Mouse (Mus musculus) thymus, adult 2 months (tissue): ENCODE data around the gene Bach2.

ENCODE experiments used
- CTCF ChIP-seq: fragments of 200-500 bp; IDR thresholded peaks from 2 replicates; pipeline ENCODE4 v1.5.1; 2012; ENCODE audit warnings: mild to moderate bottlenecking, control low read depth, low read length, moderate library complexity, borderline replicate concordance; ENCODE audit not compliant: control insufficient read depth, poor library complexity, insufficient read depth; ENCODE audit errors: extremely low read depth
- POLR2A ChIP-seq: fragments of 200-500 bp; IDR thresholded peaks from 2 replicates; pipeline ENCODE4 v1.6.1; 2012; ENCODE audit warnings: mild to moderate bottlenecking, low read length, control low read depth, moderate library complexity; ENCODE audit not compliant: control insufficient read depth, poor library complexity, insufficient read depth; ENCODE audit errors: extremely low read depth

DNA sequence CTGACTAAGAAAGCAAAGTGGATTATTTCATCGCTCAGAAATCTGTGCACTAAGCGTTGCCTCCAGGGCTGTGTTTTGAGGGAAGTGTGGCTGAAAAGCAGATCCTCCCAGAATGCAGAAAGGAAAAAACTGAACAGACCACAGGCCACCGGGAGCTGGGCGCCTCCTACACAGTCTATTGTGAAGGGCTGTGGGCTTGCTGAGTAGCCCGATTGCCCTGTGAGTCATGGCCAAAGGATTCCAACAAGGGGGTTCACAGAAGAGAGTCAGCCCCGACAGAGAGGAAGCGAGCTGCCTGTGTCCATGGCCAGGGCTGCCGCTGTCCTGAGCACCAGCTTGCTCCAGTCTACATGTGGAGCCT is 12.4 kb downstream of the Bach2 start:
- TF ChIP-seq POLR2A (no peak), CTCF (no peak)
